Mouse (Mus musculus): ENCODE measurements around the gene Bmpr1b. TPM values are rescaled to one million over a fixed set of nuclear protein-coding genes. Genes with fewer than 3 reads are reported as not detected.

Gene Bmpr1b
- not detected for polyA plus RNA-seq (2017; shearing (Covaris generic))

GRCm38 (mm10) chr3:142168863-142169521 lies at the start of gene Bmpr1b:
Bmpr1b (minus strand) TSS chr3:142169425.

Other genes starting within 250 kb of the Bmpr1b start
- gene Pdlim5, start 226.3 kb upstream of the Bmpr1b start, polyA plus RNA-seq (2017; shearing (Covaris generic)), result 55.3 TPM

All from effector memory CD4-positive, alpha-beta T cell, adult 7 months (primary cell).